Mouse (Mus musculus): ENCODE results near the gene Gsta2. TPM values are rescaled to one million over a fixed set of nuclear protein-coding genes. Genes with fewer than 3 reads are reported as not detected.

The Gsta2 gene
- polyA plus RNA-seq, 1 experiment, result not detected

DNA sequence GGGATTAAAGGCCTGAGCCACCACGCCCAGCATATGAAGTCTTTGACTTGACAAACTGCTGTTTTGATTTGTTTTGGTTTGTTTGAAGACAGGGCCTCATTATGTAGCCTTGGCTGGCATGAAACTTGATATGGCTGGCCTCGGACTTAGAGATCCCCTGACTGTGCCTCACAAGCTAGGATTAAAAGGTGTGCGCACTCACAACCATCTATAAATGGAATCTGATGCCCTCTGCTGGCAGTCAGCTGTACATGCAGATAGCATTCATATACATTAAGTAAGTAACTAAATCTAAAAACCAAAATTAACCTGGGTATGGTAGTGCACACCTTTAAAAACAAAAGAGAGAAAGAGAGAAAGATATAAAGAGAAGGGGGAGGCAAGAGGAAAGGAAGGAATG is 30.3 kb upstream of the Gsta2 start:
- TF ChIP-seq POLR2A (IDR thresholded peaks at IDR 0.05; ENCODE audit: borderline replicate concordance, low read depth, low read length) (no peak), CTCF (IDR thresholded peaks at IDR 0.05; ENCODE audit: low read depth, low read length) (peak; percentile 40; the same call in 1 of the 2 replicates)

DNA sequence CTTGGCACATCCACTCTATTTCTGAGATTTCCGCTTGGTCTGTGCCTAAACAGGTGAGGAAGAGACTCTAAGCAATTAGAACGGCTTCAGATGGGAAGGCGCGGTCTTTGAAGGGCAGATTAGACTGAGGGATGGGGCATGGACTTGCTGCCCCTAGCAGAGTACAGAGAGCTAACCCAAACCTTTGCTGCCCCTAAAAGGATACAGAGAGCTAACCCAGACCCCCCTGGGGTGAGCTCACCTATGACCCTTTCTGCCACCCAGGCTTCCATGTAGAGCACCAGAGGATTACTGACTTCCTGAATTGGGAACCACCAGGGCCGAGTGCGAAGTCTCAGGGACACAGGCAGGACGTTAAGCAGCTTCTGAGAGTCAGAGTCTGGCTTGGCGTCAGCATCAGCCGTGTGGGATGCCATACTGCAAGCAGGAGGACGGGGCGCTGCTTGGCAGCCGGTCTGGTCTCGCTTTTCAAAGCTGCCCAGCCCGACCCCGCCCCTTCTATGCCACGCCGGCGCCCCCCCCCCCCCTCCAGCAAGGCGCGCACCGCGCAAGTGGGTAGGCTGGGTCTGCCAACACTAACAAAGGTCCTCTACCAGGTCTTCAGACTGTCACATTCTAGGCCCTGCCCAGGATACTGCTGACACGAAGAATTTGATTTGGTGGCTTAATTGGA is 22.7 kb upstream of the Gsta2 start, which contains the start of gene Ooep:
Ooep (minus strand) TSS at position 613 of the 673 bp plus-strand sequence.
- Histone ChIP-seq H3K4me1 (ENCODE audit: control insufficient read depth, insufficient read depth, low read length) (no peaks in the 10 kb centered on the region; the same call in 1 of the 2 replicates), H3K27ac (ENCODE audit: insufficient read depth, low read depth, low read length) (no peak within 1 kb of the TSS), H3K4me3 (ENCODE audit: insufficient read depth, low read length) (peak within 1 kb of the TSS; percentile 19; the same call in 1 of the 2 replicates)
- TF ChIP-seq POLR2A (IDR thresholded peaks at IDR 0.05; ENCODE audit: borderline replicate concordance, low read depth, low read length) (no peak), CTCF (IDR thresholded peaks at IDR 0.05; ENCODE audit: low read depth, low read length) (no peak)

More for the DNA sequence above, 30.3 kb upstream of the Gsta2 start:
- Histone ChIP-seq H3K4me3 (ENCODE audit: insufficient read depth, low read length) (no peak overlapping the region), H3K4me1 (ENCODE audit: control insufficient read depth, insufficient read depth, low read length) (no peaks in the 10 kb centered on the region), H3K27ac (ENCODE audit: insufficient read depth, low read depth, low read length) (no peak overlapping the region)

DNA sequence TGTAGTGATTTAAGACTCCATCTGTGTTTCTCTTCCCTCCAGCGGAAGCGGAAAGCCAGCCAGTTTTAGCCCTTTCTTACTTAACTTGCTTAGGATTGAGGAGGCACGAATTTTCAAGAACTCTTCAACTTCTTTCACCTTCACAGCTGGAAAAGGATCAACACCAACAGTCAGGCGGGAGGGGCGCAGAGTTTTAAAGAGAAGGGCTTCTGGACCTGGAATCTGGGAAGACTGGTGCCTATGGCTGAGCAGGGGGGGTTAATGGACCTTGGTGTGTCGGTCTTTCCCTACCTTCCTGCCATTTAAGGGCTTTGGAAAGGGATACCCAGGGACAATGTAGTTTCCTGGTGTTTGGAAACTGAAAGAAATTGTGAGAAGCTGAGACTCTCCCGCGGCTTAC is 22.0 kb upstream of the Gsta2 start:
- TF ChIP-seq POLR2A (IDR thresholded peaks at IDR 0.05; ENCODE audit: borderline replicate concordance, low read depth, low read length) (no peak), CTCF (IDR thresholded peaks at IDR 0.05; ENCODE audit: low read depth, low read length) (no peak)

DNA sequence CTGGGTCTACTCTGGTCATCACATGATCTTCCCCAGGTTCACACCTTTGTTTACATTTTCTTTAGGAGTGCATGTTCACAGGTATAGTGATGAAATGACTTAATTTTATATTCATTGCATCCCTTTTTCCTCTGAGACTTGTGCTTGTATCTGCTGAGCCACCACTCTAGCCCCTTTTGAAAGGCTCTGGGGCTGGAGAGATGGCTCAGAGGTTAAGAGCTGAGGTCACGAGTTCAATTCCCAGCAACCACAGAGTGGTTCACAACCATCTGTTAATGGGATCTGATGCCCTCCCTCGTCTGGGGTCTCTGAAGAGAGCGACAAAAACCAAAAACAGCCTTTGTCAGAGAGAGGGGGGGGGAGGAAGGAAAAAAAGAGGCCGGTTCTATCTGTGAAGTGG is 19.9 kb upstream of the Gsta2 start:
- Histone ChIP-seq H3K27ac (ENCODE audit: insufficient read depth, low read depth, low read length) (no peak overlapping the region), H3K4me1 (ENCODE audit: control insufficient read depth, insufficient read depth, low read length) (no peaks in the 10 kb centered on the region; the same call in 1 of the 2 replicates), H3K4me3 (ENCODE audit: insufficient read depth, low read length) (no peak overlapping the region)
- no peak for TF ChIP-seq POLR2A (IDR thresholded peaks at IDR 0.05; ENCODE audit: borderline replicate concordance, low read depth, low read length)
- no peak for TF ChIP-seq CTCF (IDR thresholded peaks at IDR 0.05; ENCODE audit: low read depth, low read length)

More for the DNA sequence above, 22.0 kb upstream of the Gsta2 start:
- Histone ChIP-seq H3K4me3 (ENCODE audit: insufficient read depth, low read length) (no peak overlapping the region), H3K4me1 (ENCODE audit: control insufficient read depth, insufficient read depth, low read length) (no peaks in the 10 kb centered on the region; the same call in 1 of the 2 replicates), H3K27ac (ENCODE audit: insufficient read depth, low read depth, low read length) (no peak overlapping the region)

DNA sequence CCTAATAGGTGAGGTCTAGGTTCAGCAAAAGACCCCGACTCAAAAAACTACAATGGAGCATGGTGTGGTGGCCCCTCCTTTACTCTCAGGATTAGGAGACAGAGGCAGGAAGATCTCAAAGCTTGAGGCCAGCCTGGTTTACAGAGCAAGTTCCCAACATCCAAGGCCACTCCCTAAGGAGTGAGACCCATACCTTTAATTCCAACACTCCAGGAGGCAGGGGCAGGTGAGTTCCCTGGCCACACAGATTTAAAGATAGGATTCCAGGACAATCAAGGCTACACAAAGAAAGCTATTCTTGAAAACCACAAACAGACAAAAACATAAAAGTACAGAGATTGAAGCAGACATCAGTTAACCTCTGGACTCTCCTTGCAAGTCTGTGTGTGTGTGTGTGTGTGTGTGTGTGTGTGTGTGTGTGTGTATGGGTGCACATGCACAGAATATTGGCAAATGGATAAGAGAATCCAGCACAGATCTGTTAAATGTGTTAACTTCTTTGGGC is 19.3 kb upstream of the Gsta2 start:
- TF ChIP-seq CTCF (IDR thresholded peaks at IDR 0.05; ENCODE audit: low read depth, low read length), result no peak
- no peak for TF ChIP-seq POLR2A (IDR thresholded peaks at IDR 0.05; ENCODE audit: borderline replicate concordance, low read depth, low read length)
- H3K27ac ChIP-seq (ENCODE audit: insufficient read depth, low read depth, low read length), result no peak overlapping the region
- no peaks in the 10 kb centered on the region; the same call in 1 of the 2 replicates for H3K4me1 ChIP-seq (ENCODE audit: control insufficient read depth, insufficient read depth, low read length)
- H3K4me3 ChIP-seq (ENCODE audit: insufficient read depth, low read length), result no peak overlapping the region

DNA sequence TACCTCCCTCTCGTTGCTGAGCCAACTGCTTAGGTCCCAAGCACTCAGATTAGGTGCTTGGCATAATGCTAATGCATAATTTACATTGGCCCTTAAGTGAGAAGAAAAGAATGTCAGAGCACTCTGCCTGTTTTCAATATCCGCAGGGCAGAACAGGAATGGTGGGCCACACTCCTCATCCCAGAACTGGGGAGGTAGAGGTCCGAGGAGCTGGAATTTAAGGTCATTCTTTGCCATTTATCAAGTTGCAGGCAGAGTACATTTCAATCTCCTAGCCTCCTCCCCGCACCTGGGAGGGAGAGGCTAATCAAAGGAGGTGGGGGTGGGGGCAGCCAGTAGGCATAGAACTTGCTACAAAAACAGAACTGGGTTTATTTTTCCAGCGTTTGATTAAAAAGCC is 18.8 kb upstream of the Gsta2 start:
- Histone ChIP-seq H3K4me3 (ENCODE audit: insufficient read depth, low read length) (no peak overlapping the region), H3K27ac (ENCODE audit: insufficient read depth, low read depth, low read length) (no peak overlapping the region), H3K4me1 (ENCODE audit: control insufficient read depth, insufficient read depth, low read length) (no peaks in the 10 kb centered on the region; the same call in 1 of the 2 replicates)
- TF ChIP-seq CTCF (IDR thresholded peaks at IDR 0.05; ENCODE audit: low read depth, low read length), result no peak
- TF ChIP-seq POLR2A (IDR thresholded peaks at IDR 0.05; ENCODE audit: borderline replicate concordance, low read depth, low read length), result no peak

DNA sequence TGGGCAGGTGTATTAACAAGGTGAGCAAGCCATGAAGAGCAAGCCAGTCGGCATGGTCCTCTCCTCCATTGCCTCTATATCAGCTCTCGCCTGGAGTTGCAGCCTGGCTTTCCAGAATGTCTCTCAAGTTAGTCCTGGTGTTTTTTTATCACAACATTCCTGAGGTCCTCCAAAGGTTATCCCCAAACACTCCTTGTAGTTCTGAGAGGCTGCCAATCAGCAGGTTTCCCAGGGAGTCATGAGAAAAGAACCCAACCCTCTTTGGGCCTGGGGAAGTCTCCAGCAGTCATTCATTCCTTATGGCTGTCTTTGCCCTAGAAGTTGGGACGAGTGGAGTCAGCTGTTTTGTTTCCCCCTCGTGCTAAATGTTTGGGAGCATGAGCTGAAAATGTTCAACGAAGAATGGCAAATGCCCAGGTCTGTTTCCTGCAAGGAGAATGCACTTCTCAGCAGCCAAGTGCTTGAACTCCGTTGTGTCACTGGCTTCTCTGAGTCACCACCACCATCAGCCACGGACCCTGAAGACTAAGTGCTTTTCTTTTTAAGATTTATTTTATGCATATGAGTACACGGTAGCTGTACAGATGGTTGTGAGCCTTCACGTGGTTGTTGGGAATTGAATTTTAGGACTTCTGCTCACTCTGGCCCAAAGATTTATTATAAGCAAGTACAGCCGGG is 17.4 kb upstream of the Gsta2 start:
- TF ChIP-seq CTCF (IDR thresholded peaks at IDR 0.05; ENCODE audit: low read depth, low read length) (no peak), POLR2A (IDR thresholded peaks at IDR 0.05; ENCODE audit: borderline replicate concordance, low read depth, low read length) (no peak)
- Histone ChIP-seq H3K4me1 (ENCODE audit: control insufficient read depth, insufficient read depth, low read length) (no peaks in the 10 kb centered on the region; the same call in 1 of the 2 replicates), H3K27ac (ENCODE audit: insufficient read depth, low read depth, low read length) (no peak overlapping the region), H3K4me3 (ENCODE audit: insufficient read depth, low read length) (no peak overlapping the region)

DNA sequence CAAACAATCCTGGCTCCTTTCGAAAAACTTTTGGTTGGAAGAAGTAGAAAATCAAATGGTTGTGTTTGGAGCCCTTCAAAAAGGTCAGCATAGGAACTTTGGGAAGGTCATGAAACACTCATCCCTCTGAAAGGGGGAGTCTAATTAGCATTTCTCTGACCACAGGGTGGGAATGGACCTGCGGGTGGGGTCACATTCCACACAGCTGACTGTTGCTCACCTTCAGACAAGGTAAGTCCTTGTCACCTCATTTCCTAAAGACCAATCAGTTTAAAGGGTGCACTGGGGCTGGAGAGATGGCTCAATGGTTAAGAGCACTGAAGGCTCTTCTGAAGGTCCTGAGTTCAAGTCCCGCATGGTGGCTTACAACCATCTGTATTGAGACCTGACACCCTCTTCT is 15.9 kb upstream of the Gsta2 start:
- Histone ChIP-seq H3K4me3 (ENCODE audit: insufficient read depth, low read length) (no peak overlapping the region), H3K27ac (ENCODE audit: insufficient read depth, low read depth, low read length) (no peak overlapping the region), H3K4me1 (ENCODE audit: control insufficient read depth, insufficient read depth, low read length) (no peaks in the 10 kb centered on the region)
- TF ChIP-seq CTCF (IDR thresholded peaks at IDR 0.05; ENCODE audit: low read depth, low read length) (no peak), POLR2A (IDR thresholded peaks at IDR 0.05; ENCODE audit: borderline replicate concordance, low read depth, low read length) (no peak)

DNA sequence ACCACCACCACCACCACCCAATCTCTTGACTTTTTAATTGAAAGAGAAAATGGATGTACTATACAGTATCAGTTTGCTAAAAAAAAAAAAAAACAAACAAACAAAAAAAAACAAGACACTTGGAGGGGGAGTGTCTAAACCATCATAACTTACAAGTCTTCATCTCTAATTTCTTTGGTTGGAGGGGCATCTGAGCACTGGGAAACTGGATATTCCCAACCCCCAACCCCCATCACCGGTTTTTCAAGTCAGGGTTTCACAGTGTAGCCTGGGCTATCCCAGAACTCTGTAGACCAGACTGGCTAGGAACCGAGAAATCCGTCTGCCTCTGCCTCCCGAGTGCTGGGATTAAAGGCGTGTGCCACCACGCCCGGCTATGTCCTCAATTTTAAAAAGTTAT is 14.2 kb upstream of the Gsta2 start:
- no peak for TF ChIP-seq CTCF (IDR thresholded peaks at IDR 0.05; ENCODE audit: low read depth, low read length)
- TF ChIP-seq POLR2A (IDR thresholded peaks at IDR 0.05; ENCODE audit: borderline replicate concordance, low read depth, low read length), result no peak

DNA sequence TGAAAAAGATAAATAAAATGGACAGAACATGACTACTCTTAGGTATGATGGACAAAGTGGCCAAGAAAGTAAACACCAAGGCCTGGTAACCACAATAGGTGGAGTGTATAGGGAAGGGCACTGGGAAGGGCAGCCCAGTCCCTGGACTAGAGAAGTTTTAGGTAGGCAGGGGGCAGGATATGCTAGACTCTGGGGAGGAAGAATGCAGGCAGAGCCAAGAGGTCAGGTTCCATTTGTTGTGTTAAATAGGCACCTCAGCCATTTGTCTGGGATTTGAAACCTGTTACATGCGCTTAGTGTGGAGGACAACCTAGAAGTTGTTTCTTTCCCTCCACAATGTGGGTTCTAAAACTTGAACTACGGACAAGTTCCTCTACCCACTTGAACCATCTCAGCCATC is 13.8 kb upstream of the Gsta2 start:
- no peak overlapping the region for H3K27ac ChIP-seq (ENCODE audit: insufficient read depth, low read depth, low read length)
- H3K4me1 ChIP-seq (ENCODE audit: control insufficient read depth, insufficient read depth, low read length), result no peaks in the 10 kb centered on the region
- TF ChIP-seq CTCF (IDR thresholded peaks at IDR 0.05; ENCODE audit: low read depth, low read length) (no peak), POLR2A (IDR thresholded peaks at IDR 0.05; ENCODE audit: borderline replicate concordance, low read depth, low read length) (no peak)
- no peak overlapping the region for H3K4me3 ChIP-seq (ENCODE audit: insufficient read depth, low read length)

More for the DNA sequence above, 14.2 kb upstream of the Gsta2 start:
- H3K27ac ChIP-seq (ENCODE audit: insufficient read depth, low read depth, low read length), result no peak overlapping the region
- no peaks in the 10 kb centered on the region for H3K4me1 ChIP-seq (ENCODE audit: control insufficient read depth, insufficient read depth, low read length)
- no peak overlapping the region for H3K4me3 ChIP-seq (ENCODE audit: insufficient read depth, low read length)
